18 mouse cellular contexts compared by ENCODE assay signal in the genomic region with DNA sequence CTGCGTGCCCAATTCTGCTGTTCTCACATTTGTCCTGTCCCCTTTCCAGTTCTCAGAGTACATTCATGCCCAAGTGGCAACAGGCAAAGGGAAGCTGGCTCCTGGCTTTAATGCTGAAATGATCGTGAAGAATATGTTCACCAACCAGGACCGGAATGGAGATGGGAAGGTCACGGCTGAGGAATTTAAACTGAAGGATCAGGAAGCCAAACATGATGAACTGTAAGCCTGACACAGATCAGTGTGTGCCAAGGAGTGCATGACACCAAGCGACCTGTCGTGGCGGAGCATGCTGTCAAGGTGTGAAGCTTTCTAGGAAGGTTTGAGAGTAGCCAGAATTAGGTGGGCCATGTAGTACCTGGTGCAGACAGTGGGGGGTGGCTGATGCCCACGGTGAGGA. TPM values are rescaled to one million over a fixed set of nuclear protein-coding genes. Genes with fewer than 3 reads are reported as not detected.
DNase-seq lines count a peak whose midpoint lies in the region; ATAC-seq and TF ChIP-seq lines count a peak whose summit lies in the region.
"Had no signal": no experiment of that assay in that cellular context is flagged by ENCODE, and none has a peak within 500 bp of the region (broad histone marks: within the 10 kb centered on the region; RNA-seq: fewer than 3 reads in every experiment).

No protein-coding gene starts in this region.

- TF ChIP-seq EP300 in liver, embryonic 14.5 days (IDR thresholded peaks at IDR 0.05; ENCODE audit: low read depth) = no peak
- no peak for TF ChIP-seq EP300 in stomach, postnatal 0 days (optimal IDR thresholded peaks at IDR 0.05)

- H3K9ac ChIP-seq in heart, embryonic 15.5 days = no peak overlapping the region
- no peak overlapping the region for H3K9ac ChIP-seq in heart, embryonic 12.5 days
- no peak overlapping the region for H3K9ac ChIP-seq in liver, embryonic 14.5 days (replicated peaks)
- H3K9ac ChIP-seq in liver, embryonic 11.5 days (ENCODE audit: low read depth, low read length) = no peak overlapping the region
- H3K9ac ChIP-seq in stomach, postnatal 0 days (ENCODE audit: low read length) = no peak overlapping the region
- H3K9ac ChIP-seq: forebrain, embryonic 12.5 days; liver, embryonic 15.5 days had no signal

- no peaks in the 10 kb centered on the region for H3K27me3 ChIP-seq in heart, embryonic 15.5 days
- no peaks in the 10 kb centered on the region for H3K27me3 ChIP-seq in heart, embryonic 12.5 days (replicated peaks)
- no peaks in the 10 kb centered on the region for H3K27me3 ChIP-seq in liver, embryonic 14.5 days (ENCODE audit: control insufficient read depth, insufficient read depth, low read length)
- no peaks in the 10 kb centered on the region for H3K27me3 ChIP-seq in liver, embryonic 11.5 days (replicated peaks; ENCODE audit: control insufficient read depth, insufficient read depth, low read length)
- no peaks in the 10 kb centered on the region for H3K27me3 ChIP-seq in stomach, postnatal 0 days (ENCODE audit: control insufficient read depth, insufficient read depth, low read length)
- H3K27me3 ChIP-seq: forebrain, embryonic 12.5 days; liver, embryonic 15.5 days had no signal

- no peak overlapping the region for H3K4me3 ChIP-seq in heart, embryonic 15.5 days
- H3K4me3 ChIP-seq in heart, embryonic 12.5 days = no peak overlapping the region
- H3K4me3 ChIP-seq in liver, embryonic 14.5 days (ENCODE audit: insufficient read depth in 1 of 2, low read depth in 2 of 2, low read length in 2 of 2) = no peak overlapping the region
- no peak overlapping the region for H3K4me3 ChIP-seq in liver, embryonic 11.5 days (ENCODE audit: low read depth, low read length)
- H3K4me3 ChIP-seq in stomach, postnatal 0 days (ENCODE audit: low read depth, low read length) = no peak overlapping the region
- H3K4me3 ChIP-seq: forebrain, embryonic 12.5 days; hindbrain, embryonic 10.5 days; liver, embryonic 15.5 days had no signal

- H3K36me3 ChIP-seq in heart, embryonic 15.5 days = peaks cover 25% of the 10 kb centered on the region
- H3K36me3 ChIP-seq in heart, embryonic 12.5 days = peaks cover 75% of the 10 kb centered on the region
- peaks cover 27% of the 10 kb centered on the region for H3K36me3 ChIP-seq in liver, embryonic 14.5 days (replicated peaks; ENCODE audit: control insufficient read depth, insufficient read depth, low read depth)
- H3K36me3 ChIP-seq in liver, embryonic 11.5 days (ENCODE audit: control insufficient read depth, insufficient read depth, low read length) = peaks cover 15% of the 10 kb centered on the region; the same call in 1 of the 2 replicates
- H3K36me3 ChIP-seq in stomach, postnatal 0 days (ENCODE audit: control insufficient read depth, insufficient read depth, low read length) = no peaks in the 10 kb centered on the region; the same call in 1 of the 2 replicates

- H3K4me1 ChIP-seq in heart, embryonic 15.5 days (replicated peaks) = peaks cover 16% of the 10 kb centered on the region
- peaks cover 16% of the 10 kb centered on the region for H3K4me1 ChIP-seq in heart, embryonic 12.5 days (replicated peaks)
- peaks cover 3 to 19% of the 10 kb centered on the region in 2 experiments for H3K4me1 ChIP-seq in liver, embryonic 14.5 days (replicated peaks; ENCODE audit: control insufficient read depth in 2 of 2, insufficient read depth in 2 of 2, low read length in 1 of 2)
- peaks cover 12% of the 10 kb centered on the region for H3K4me1 ChIP-seq in liver, embryonic 11.5 days (replicated peaks; ENCODE audit: control insufficient read depth, insufficient read depth, low read length)
- H3K4me1 ChIP-seq in stomach, postnatal 0 days (replicated peaks; ENCODE audit: control insufficient read depth, insufficient read depth) = no peaks in the 10 kb centered on the region
- H3K4me1 ChIP-seq: forebrain, embryonic 12.5 days; hindbrain, embryonic 10.5 days had no signal

- ATAC-seq in CD4-positive, CD25-positive, alpha-beta regulatory T cell, adult 4 months = no peak
- no peak for ATAC-seq in heart, embryonic 15.5 days (replicated peaks; ENCODE audit: insufficient number of reproducible peaks, insufficient read depth, low FRiP score, low read depth)
- ATAC-seq in heart, embryonic 12.5 days (ENCODE audit: insufficient number of reproducible peaks, low FRiP score) = no peak
- no peak for ATAC-seq in liver, embryonic 14.5 days (ENCODE audit: insufficient read depth)
- ATAC-seq in liver, embryonic 11.5 days (replicated peaks; ENCODE audit: low FRiP score) = no peak
- ATAC-seq in stomach, postnatal 0 days (ENCODE audit: low FRiP score, low TSS enrichment) = no peak
- ATAC-seq: intestine, embryonic 16.5 days had no signal

- peak; percentile 18 for DNase-seq in CD4-positive, CD25-positive, alpha-beta regulatory T cell, adult 2 months (ENCODE audit: low read depth, low spot score)
- no peak for DNase-seq in liver, embryonic 14.5 days (ENCODE audit: low read depth in 3 of 3, low spot score in 3 of 3)
- DNase-seq in liver, embryonic 11.5 days (ENCODE audit: low spot score) = no peak
- DNase-seq in stomach, postnatal 0 days (ENCODE audit: low spot score) = no peak
- DNase-seq in right cerebral cortex, postnatal 10 days (ENCODE audit: low spot score in 2 of 2) = no peak
- DNase-seq: adrenal gland, postnatal 25 days; cerebellum, adult 9-11 months; embryo, embryonic 11 days; gastrocnemius, postnatal 25 days; lung, postnatal 14 days; right cerebral cortex, postnatal 4 days had no signal

- peak; percentile 51 for TF ChIP-seq CTCF in liver, embryonic 14.5 days (IDR thresholded peaks at IDR 0.05; ENCODE audit: low read depth)
- TF ChIP-seq CTCF in stomach, postnatal 0 days (IDR thresholded peaks at IDR 0.05; ENCODE audit: low read depth) = peak; percentile 32

- 86% methylated on average over 8 of the region's 8 CpGs for WGBS in heart, embryonic 15.5 days
- WGBS in heart, embryonic 12.5 days = 90% methylated on average over 8 of the region's 8 CpGs
- 83% methylated on average over 8 of the region's 8 CpGs for WGBS in liver, embryonic 14.5 days (ENCODE audit: insufficient replicate concordance)
- 93% methylated on average over 8 of the region's 8 CpGs for WGBS in liver, embryonic 11.5 days
- 89% methylated on average over 8 of the region's 8 CpGs for WGBS in stomach, postnatal 0 days

- no peak overlapping the region for H3K4me2 ChIP-seq in heart, embryonic 15.5 days
- no peak overlapping the region for H3K4me2 ChIP-seq in heart, embryonic 12.5 days
- H3K4me2 ChIP-seq in liver, embryonic 14.5 days (ENCODE audit: low read depth) = no peak overlapping the region
- no peak overlapping the region for H3K4me2 ChIP-seq in liver, embryonic 11.5 days
- H3K4me2 ChIP-seq in stomach, postnatal 0 days (replicated peaks; ENCODE audit: low read depth) = no peak overlapping the region
- H3K4me2 ChIP-seq: forebrain, embryonic 12.5 days; liver, embryonic 15.5 days had no signal

- peak overlapping the region; percentile 44 for H3K27ac ChIP-seq in heart, embryonic 15.5 days
- H3K27ac ChIP-seq in heart, embryonic 12.5 days (ENCODE audit: poor library complexity, severe bottlenecking) = no peak overlapping the region
- H3K27ac ChIP-seq in liver, embryonic 14.5 days = no peak overlapping the region
- H3K27ac ChIP-seq in liver, embryonic 11.5 days (ENCODE audit: low read depth, low read length) = no peak overlapping the region
- no peak overlapping the region for H3K27ac ChIP-seq in stomach, postnatal 0 days (replicated peaks)
- H3K27ac ChIP-seq: forebrain, embryonic 12.5 days; hindbrain, embryonic 10.5 days had no signal

- no peaks in the 10 kb centered on the region for H3K9me3 ChIP-seq in heart, embryonic 15.5 days (replicated peaks)
- H3K9me3 ChIP-seq in heart, embryonic 12.5 days (replicated peaks) = no peaks in the 10 kb centered on the region
- H3K9me3 ChIP-seq in liver, embryonic 14.5 days (ENCODE audit: control insufficient read depth, low read length) = no peaks in the 10 kb centered on the region
- no peaks in the 10 kb centered on the region for H3K9me3 ChIP-seq in liver, embryonic 11.5 days (ENCODE audit: control insufficient read depth, low read length)
- no peaks in the 10 kb centered on the region for H3K9me3 ChIP-seq in stomach, postnatal 0 days (ENCODE audit: control insufficient read depth, low read length)
- H3K9me3 ChIP-seq: forebrain, embryonic 12.5 days; hindbrain, embryonic 10.5 days; liver, embryonic 15.5 days had no signal

RNA-seq across cellular contexts. Expression of gene Nt5c3, which starts 45.7 kb away (rescaled TPM):
- 10 to 100 TPM; 57.3 to 63.7 TPM for polyA plus RNA-seq in CD4-positive, CD25-positive, alpha-beta regulatory T cell, adult 4 months (2017; shearing (Covaris generic))
- polyA plus RNA-seq in heart, embryonic 15.5 days (2015; fragmentation: Nextera tagmentation; extraction: Ambion mirVana) = 64.4 and 71.7 TPM in 2 replicates
- 74.8 and 77.4 TPM in 2 replicates for polyA plus RNA-seq in heart, embryonic 12.5 days (2016; fragmentation: Nextera tagmentation; extraction: Ambion mirVana)
- 55.6 and 84.0 TPM in 2 replicates for polyA plus RNA-seq in liver, embryonic 14.5 days (2012; rRNA removed)
- polyA plus RNA-seq in liver, embryonic 14.5 days (2014; fragmentation: Nextera tagmentation; extraction: Ambion mirVana) = 255 and 257 TPM in 2 replicates
- 164 and 171 TPM in 2 replicates for polyA plus RNA-seq in liver, embryonic 11.5 days (2014; fragmentation: Nextera tagmentation; extraction: Ambion mirVana)
- polyA plus RNA-seq in stomach, postnatal 0 days (2015; fragmentation: Nextera tagmentation; extraction: Ambion mirVana) = 123 and 124 TPM in 2 replicates

RNA-seq across cellular contexts. Expression of gene Vmn1r4, which starts 45.8 kb away (rescaled TPM):
- under 1 TPM in 1 of 2 experiments, not detected in 1; 0.16 TPM for polyA plus RNA-seq in CD4-positive, CD25-positive, alpha-beta regulatory T cell, adult 4 months (2017; shearing (Covaris generic))
- 0.10 and 0.21 TPM in 2 replicates for polyA plus RNA-seq in heart, embryonic 15.5 days (2015; fragmentation: Nextera tagmentation; extraction: Ambion mirVana)
- 0.10 and 0.12 TPM in 2 replicates for polyA plus RNA-seq in heart, embryonic 12.5 days (2016; fragmentation: Nextera tagmentation; extraction: Ambion mirVana)
- 0.10 and 0.13 TPM in 2 replicates for polyA plus RNA-seq in liver, embryonic 14.5 days (2012; rRNA removed)
- polyA plus RNA-seq in liver, embryonic 14.5 days (2014; fragmentation: Nextera tagmentation; extraction: Ambion mirVana) = 0.11 and 0.28 TPM in 2 replicates
- 0.18 and 0.57 TPM in 2 replicates for polyA plus RNA-seq in liver, embryonic 11.5 days (2014; fragmentation: Nextera tagmentation; extraction: Ambion mirVana)
- polyA plus RNA-seq in stomach, postnatal 0 days (2015; fragmentation: Nextera tagmentation; extraction: Ambion mirVana) = 0.12 and 0.29 TPM in 2 replicates

RNA-seq across cellular contexts. Expression of gene Fkbp9, which starts 46.1 kb away (rescaled TPM):
- polyA plus RNA-seq in CD4-positive, CD25-positive, alpha-beta regulatory T cell, adult 4 months (2017; shearing (Covaris generic)) = not detected
- 129 and 161 TPM in 2 replicates for polyA plus RNA-seq in heart, embryonic 15.5 days (2015; fragmentation: Nextera tagmentation; extraction: Ambion mirVana)
- 151 and 154 TPM in 2 replicates for polyA plus RNA-seq in heart, embryonic 12.5 days (2016; fragmentation: Nextera tagmentation; extraction: Ambion mirVana)
- 11.4 and 15.3 TPM in 2 replicates for polyA plus RNA-seq in liver, embryonic 14.5 days (2012; rRNA removed)
- 19.1 and 20.3 TPM in 2 replicates for polyA plus RNA-seq in liver, embryonic 14.5 days (2014; fragmentation: Nextera tagmentation; extraction: Ambion mirVana)
- polyA plus RNA-seq in liver, embryonic 11.5 days (2014; fragmentation: Nextera tagmentation; extraction: Ambion mirVana) = 56.8 and 57.5 TPM in 2 replicates
- polyA plus RNA-seq in stomach, postnatal 0 days (2015; fragmentation: Nextera tagmentation; extraction: Ambion mirVana) = 80.5 and 85.8 TPM in 2 replicates

Comparison
In these comparisons a context has a peak if more than half of its experiments do, and no peak if none do; other contexts are left out.
1. RNA of gene Fkbp9, which starts 46.1 kb away (polyA plus RNA-seq): 151 to 154 TPM in heart, embryonic 12.5 days, 129 to 161 TPM in heart, embryonic 15.5 days, 80.5 to 85.8 TPM in stomach, postnatal 0 days, 56.8 to 57.5 TPM in liver, embryonic 11.5 days and 11.4 to 20.3 TPM in liver, embryonic 14.5 days; not detected in CD4-positive, CD25-positive, alpha-beta regulatory T cell, adult 4 months; every median in the first group is over 10 times any median in the second.